Mouse (Mus musculus): ENCODE data around the gene Msx2.

Gene Msx2

DNA sequence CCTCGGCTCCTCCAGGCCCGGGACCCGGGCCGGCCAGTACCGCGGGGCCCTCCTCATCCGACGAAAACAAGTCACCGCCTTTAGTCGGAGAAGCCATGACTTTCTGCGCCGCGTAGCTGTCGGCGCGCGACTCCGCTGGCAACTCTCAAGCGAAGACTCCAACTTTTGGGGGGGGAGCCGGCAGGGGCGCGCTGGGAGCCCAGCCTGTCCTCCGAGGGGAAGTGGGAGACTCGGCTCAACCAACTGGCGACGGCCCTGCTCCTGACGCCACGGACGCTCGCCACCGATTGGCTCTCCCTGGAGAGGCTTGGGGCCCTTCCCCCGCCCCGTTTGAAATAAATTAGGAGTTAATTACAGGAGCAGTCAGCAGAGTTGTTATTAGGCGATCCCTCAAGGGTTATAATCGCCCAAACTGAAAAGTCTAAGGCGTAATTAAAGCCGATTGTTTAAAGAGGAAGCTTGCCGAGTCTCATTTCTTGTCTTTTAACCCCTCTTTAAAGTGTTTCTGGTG lies at the start of gene Msx2:
Msx2 (minus strand) TSS at position 461 of the 511 bp plus-strand sequence.
- no peak for DNase-seq (ENCODE audit: low spot score)

DNA sequence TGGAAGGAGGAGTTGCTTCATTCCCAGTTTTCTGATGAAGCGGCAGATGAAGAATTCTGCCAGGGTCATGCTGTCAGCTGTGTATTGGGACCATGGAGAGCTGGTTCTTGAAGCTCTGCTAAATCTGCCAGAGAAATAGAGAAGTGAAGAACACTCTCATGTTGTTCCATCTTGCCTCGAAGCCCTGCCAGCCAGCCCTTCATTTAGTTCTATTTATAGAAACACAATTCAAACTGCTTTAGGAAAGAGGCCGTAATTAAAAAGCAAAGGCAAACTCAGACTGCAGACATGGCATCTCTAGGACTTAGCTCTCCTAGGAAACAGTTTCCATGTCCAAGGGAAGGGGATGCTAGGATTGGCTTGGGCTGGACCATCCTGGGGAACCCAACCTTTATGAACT lies 48.6 kb upstream of the Msx2 start:
- no peak for DNase-seq (ENCODE audit: low spot score)

DNA sequence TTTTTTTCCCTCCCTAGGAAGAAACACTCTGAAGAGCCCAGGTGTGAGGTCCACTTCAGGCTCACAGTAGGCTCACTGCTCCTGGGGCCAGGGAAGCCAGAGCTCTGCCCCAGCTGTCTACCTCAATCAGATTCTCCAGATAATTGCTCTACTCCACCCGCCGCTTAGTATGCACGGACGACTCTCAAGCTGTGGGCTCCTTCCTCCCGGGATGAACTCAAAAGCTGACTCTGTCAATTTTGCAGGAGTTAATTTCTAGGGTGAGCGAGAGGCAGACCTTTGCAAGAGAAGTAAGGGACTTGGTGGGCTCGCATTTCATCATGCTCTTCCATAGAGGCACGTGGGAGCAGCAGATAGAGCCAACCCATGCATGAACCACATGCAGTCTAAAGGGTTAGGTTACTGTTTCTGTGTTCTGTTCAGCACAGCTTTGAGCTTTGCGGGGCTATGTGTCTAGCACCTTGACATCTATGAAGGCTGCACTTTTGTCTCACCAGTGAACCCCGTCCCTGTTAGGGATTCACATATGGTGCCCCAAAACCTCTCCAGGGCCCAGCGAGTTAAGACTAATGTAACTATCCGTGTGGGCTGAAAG lies 47.6 kb upstream of the Msx2 start:
- DNase-seq (ENCODE audit: low spot score): no peak

DNA sequence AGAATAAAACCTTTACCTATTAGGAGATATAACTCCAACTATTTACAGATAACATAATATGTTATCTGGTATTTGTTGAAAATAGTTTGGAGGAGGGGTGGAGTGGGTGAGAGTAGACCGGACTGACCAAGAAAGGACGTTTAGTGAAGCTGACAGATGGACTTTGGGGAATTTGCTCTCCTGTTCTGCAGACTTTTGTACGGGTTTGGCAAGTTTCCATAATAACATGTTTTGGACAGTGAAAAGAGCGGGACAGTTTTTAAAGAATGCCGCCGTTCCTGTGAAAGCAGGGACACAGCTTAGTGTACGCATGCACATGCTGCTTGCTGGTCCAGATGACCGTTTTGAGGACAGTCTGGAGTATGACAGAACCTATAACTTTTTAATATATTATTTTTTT lies 46.9 kb upstream of the Msx2 start:
- DNase-seq (ENCODE audit: low spot score): no peak

DNA sequence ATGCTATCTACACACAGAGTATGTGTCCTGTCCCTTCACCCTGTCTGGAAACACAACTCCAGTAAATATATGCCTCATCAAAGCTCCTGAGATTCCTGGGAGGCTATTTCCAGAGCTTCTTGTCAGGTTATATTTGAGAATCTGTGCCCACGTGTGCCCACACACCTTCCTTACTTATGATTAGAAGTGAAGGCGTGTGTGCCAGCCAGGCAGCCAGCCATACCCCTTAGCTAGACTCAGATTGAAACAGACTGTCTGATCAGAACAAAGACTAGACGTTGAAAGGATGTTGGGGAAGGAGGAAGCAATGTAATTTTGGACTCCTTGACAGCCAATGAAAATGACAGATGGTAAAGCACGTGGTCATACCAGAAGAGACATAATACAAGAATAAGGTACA lies 45.4 kb upstream of the Msx2 start:
- DNase-seq (ENCODE audit: low spot score): no peak

DNA sequence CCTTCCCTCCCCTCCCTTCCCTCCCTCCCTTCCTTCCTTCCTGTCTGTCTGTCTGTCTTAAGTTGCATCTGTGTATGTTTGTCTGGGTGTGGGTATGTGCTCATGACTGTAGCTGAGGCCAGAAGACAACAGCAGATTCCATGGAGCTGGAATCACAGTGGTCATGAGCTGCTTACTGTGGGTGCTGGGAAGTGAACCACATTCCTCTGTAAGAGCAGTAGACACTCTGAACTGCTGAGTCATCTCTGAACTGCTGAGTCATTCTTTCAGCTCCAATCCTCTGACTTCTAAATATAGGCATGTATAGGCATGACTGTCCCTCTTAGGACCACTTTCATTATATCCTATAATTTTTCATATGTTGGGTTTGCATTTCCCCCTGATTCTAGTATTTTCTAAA lies 41.7 kb upstream of the Msx2 start:
- DNase-seq (ENCODE audit: low spot score): no peak

DNA sequence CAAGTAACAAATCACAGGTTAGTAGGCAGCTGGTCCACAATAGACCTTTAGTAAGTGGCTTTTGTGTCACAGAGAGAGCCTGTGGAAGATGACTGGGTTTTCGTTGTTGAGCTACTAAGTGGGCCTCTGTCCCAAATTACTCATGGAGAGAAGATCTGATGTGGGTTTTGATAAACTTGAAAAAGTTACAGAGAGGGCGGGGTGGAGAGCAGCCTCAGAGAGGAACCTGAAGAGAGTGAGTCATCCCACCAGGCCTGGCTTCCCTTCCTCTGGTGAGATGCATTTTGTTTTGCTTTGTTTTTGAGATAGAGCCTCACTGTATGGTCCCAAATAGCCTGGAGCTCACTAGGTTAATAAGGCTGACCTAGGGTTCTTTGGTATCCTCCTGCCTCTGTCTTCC lies 38.5 kb upstream of the Msx2 start:
- DNase-seq (ENCODE audit: low spot score): no peak

DNA sequence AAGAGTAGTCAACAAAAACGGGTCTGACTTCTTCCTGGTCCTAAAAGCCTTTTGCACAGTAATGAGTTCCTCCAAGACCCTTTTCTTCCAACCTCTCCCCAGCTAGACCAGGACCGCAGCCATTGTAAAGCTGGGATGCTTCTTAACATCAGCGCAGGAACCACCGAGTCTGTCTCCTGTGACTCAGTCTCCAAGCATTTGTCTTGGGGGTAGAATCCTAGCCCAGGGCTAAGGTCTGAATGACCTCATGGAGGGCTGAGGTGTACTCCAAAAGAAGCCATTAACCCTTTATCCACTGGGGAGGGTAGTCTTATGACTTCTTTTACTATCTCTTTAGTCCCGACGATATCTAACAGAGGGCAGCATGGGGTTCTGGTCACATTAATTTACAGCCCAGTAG lies 29.5 kb upstream of the Msx2 start:
- no peak for DNase-seq (ENCODE audit: low spot score)

DNA sequence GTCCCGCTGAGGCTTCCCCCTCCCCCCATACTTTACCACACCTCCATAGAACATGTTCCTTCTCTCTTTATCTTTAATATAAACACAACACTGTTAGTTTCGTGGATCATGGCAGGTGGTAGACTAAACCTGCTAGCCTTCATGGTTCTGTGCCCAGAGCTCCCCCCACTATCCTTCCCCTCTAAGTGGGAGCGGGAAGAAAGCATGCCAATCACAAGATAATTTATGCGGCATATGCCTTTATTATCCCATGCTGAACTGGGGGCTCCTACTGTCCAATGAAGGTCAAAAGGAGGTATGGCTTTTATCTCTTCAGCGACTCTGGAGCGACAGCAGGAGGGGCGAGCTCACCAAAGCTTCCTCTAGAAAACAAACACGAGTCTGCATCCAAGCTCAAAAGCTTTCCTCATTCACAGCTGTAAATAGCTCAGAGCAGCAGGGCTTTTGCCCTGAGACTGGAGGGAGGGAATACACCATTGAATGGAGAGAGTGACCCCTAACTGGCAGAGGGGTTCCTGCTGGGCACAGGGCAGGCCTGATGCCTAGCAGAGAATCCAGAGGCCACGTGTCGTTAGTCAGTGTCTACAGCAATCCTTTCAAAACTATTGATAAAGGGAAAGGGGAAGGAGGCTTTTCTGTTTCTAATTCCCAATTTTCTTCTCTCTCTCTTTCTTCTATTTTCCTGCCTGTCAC lies 28.8 kb upstream of the Msx2 start:
- no peak for DNase-seq (ENCODE audit: low spot score)

DNA sequence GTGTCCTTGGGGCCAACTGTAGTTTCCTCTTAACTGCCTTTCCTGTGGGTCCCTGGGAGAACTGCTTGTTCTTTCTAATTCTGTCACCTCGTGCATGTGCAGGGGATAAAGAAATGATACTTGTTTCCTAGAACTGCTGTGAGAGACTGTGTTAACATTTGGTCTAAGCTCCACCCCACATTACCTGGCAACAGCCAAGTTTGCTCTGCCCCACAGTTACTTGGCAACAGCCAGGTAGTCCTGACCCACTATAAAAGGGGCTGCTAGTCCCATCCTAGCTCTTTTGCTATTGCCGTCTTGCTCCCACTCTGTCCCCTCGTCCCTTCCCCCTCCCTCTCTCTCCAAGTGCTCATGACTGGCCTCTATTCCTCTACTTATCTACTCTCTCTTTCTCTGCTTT lies 28.2 kb upstream of the Msx2 start:
- DNase-seq (ENCODE audit: low spot score): no peak

DNA sequence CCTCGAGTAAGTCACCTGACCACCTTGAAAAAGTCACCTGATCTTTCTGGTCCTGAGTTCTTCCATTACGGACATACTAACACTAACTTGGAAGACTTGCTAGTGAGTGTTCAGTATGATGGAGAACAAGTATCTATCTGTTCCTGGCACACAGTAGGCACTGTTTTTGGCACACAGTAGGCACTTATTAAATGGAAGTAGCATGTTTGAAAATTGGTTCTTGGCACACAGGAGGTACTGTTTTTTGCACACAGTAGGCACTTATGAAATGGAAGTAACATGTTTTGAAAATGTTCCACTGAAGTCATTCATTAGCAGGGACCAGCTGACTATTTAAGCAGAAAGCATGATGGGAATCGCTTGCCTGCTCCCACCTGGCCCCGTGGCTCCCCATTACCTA lies 13.6 kb upstream of the Msx2 start:
- no peak for DNase-seq (ENCODE audit: low spot score)

DNA sequence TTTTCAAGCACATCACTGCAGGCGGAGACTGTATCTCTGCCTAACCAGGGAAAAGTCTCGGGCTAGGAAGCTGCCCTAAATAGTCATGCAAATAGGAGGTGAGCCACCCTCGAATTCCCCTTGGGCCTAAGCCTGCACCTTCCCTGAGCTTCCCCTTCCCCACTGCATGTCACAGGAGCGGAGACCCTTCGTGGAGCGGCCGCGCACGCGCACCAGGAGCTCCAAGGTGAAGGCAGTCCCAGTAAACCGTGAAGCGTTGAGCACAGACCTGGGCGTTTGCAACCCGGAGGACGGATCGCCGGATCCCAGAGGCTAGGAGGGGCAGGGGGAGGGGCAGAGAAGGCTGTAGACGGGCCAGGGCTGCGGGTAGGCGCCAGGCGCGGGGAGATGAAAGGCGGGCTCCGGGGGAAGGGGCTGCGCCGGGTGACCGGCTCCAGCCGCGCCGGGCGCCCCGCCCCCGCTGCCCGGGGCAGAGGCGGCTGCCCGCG lies 2.9 kb upstream of the Msx2 start:
- DNase-seq (ENCODE audit: low spot score): no peak

DNA sequence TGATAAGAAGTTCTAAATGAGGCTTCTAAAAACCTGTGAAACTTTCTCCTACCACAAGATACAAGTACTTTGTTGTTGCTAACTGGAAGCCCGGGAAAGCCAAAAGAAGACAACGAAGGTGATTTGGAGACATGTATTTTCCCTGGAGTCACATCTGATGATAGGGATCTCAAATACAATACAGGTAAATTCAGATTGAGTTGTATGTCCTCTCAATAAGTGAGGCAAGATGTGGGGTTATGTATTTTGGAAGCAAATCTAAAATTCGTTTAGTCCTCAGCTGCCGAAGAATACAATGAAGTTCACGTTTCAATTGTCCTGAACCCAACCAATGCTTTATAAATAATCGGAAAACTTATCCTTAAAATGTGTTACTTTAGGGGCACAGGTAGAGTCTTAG lies 1.6 kb upstream of the Msx2 start:
- no peak for DNase-seq (ENCODE audit: low spot score)

DNA sequence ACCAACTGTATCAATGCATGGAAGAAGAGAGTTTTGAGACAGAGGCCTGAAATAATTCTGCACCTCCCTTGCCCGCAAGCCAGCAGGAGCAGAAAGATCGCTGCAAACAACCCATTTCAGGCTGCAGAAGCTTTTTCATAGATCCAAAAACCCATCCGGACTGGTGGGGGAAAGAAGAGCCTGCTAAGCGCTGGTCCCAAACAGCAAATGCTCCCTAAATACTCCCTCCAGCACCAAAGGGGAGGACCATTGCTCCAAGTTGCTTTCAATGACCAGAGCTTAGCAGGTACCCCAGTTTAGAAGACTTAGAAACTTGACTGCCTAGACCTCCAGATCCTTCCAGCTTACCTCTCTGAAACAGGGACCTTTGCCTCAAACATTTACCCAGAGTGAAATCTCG lies 1.1 kb upstream of the Msx2 start:
- DNase-seq (ENCODE audit: low spot score): no peak

DNA sequence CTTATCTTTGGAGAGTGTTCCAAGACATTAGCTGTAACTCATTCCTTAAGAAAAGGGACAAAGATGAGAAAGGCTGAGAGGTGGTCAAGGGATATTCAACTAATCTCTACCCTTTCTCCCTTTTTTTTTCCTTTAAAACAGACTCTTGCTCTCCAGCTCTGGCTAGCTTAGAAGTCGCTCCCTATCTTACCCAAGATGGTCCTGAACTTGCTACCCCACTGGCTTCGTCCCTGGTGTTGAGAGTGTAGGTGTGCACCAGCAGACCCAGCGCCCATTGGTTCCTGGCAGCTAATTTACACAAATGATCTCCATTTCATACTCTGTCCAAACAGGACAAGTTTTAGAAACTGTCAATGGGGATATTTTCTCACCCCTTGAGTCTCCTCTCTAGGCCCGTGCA lies 417 bp upstream of the Msx2 start:
- DNase-seq (ENCODE audit: low spot score): no peak

DNA sequence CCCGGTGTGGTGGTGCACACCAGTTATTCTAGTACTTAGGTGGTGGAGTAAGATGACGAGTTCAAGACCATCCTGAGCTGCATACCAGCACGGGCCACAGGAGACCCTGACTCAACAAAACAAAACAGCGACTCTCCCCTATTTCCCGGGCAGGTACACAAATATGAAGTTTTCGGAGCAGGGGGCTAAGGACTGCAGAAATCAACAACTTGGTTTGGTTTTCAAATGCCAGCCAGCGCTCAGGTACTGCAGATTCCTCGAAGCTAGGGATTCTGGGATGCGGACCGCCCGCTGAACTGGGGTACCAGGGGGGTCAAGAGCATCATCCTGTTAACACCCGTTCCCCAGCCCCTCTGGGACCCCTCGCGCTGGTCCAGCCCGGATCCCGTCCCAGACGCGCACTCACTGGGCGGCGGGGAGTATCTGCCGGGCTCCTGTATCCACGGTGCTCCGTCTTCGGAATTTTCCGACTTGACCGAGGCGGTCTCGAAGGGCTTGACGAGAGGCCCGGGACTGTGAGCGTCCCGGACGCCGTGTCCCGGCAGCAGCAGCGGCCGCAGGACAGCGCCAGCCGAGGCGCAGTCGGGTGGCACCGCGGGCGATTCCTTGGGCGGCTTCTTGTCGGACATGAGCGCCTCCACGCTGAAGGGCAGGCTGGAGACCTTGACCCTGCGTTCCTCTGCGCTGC lies 804 bp downstream of the Msx2 start:
- DNase-seq (ENCODE audit: low spot score): no peak

DNA sequence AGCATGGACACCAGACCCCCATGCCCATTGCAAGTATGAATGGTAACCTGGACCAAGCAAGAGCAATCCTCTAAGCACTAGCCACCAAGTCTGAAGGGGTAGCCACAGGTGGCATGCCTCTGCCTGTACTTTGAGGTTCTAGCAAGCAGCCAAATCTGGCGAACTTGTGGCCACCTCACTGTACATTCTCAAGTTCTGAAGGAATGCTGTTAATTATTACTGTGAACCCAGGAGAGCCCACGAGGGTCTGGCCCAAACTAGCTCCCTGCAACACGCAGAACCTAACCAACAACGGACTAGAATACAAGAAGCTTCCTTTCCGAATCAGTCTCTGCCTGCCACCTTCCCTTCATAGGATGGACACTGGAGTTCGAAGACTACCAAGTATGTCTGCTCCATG lies 1.5 kb downstream of the Msx2 start:
- no peak for DNase-seq (ENCODE audit: low spot score)

DNA sequence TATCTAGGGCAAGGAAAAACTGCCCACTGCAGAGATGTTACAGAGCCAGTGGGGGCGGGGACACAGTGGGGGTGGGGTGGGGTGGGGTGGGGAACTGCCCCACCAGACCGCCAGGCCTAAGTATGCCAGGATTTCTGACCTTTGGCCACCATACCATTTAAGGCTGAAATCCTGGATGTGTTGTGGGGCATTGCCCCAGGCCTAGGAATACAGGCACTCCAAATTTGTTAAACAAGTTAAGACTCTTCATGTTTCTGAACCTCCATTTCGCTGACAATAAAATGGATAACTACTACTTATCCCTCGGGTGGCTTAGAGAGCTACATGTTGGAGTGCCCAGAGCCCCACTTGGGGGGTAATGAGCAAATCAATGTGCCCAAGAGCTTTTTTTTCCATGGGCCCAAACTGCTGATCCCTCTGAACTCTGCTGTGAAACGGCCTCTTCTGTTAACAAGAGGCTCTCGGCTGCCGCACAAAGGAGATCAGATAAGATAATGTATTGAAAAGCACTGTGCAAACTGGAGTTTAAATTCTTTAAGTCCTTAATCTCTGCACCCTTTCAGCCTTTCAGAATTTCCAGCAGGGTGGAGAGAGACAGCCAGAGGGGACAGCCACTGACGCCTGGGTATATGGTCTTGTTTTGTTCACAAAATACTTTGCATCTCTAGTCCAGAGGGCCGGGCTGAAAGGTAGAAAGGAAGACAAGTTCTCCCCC lies 2.3 kb downstream of the Msx2 start:
- DNase-seq (ENCODE audit: low spot score): no peak

DNA sequence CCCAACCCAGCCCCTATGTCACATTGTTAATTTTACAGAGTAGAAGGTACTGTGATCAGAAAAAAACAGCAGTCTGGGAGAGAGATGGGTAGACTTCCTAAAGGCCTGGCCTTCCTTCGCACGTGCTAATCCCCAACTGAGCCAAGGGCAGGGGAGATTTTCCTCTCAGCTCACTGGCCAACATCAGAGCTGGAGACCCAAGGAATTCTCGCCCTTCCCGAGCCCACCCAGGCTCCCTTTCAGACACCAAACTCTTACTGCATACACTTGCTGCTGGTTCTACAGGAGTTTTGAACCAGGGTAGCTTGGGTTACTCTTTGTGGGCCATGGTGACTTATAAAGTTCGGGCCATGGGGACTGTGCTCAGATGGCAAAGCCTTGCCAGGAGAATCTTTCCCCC lies 3.1 kb downstream of the Msx2 start:
- DNase-seq (ENCODE audit: low spot score): no peak

DNA sequence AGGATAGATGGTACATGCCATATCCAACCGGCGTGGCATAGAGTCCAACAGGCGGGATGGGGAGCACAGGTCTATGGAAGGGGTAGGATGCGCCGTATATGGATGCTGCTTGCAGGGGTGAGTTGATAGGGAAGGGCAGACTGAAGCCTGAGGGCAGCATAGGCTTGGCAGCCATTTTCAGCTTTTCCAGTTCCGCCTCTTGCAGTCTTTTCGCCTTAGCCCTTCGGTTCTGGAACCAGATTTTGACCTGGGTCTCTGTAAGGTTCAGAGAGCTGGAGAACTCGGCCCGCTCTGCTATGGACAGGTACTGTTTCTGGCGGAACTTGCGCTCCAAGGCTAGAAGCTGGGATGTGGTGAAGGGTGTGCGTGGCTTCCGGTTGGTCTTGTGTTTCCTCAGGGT lies 4.7 kb downstream of the Msx2 start:
- no peak for DNase-seq (ENCODE audit: low spot score)

DNA sequence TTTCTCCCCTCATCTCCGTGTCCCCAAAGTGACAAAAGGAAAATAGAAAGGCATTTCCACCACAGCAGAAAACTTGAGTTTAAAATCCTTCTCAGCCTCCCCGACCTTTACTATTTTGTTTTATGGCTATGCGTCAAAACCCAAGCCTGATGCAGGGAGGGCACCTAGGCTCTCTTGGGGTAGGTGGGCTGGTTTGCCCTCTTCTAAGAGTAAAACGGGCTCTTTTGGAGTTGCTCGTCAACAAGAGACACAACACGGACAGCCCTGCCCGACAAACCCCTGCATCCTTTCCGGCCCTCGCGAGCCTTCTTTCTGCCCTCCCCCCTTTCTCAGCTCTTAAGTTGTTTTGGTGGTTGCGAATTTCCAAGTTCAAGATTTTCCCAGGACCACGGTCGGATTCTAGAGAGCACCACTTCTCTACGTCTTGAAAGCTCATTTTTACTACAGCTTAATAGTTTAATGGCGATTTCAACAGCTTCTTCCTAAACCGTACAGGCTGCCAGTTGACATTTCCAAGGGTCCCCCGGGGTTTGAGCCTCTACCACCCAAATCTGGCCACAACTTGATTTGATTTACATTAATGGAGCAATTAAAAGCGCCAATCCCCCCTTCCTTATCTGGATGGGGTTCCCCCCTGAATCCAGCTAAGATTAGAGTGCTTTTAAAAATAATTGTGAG lies 6.5 kb downstream of the Msx2 start:
- no peak for DNase-seq (ENCODE audit: low spot score)

DNA sequence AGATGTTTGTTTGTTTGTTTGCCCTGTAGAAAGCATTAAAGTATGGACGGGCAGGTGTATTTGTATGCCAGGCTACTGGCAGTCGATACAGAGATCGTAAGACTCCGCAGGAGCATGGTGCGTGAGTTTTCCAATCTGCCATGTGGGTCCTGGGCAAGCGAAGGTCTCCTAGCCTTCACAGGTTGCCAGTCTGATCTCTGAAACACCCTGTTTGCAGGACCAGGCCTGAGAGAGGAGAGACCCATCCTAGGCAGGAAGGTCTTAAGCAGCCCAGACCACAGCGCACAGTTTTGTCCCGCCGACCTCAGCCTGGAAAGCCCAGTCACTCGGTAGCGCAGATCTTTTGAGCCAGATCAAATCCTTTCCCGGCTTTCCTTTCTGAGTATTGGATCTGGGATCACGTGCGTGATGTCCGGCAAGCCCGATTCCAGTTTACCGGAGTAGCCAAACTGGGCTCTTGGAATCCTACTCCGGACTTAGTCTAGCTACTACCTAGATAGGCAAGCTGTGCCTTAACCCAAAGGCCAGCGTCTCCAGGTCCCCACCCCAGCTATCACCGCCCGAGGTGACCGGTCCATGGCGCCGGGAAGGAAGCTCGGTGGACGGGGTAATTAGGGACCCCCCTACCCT lies 7.6 kb downstream of the Msx2 start:
- DNase-seq (ENCODE audit: low spot score): no peak

All from layer of hippocampus, adult 9-10 months (tissue).